Mouse (Mus musculus) frontal cortex, adult 2 months (tissue): ENCODE measurements around the gene Slc35b2. TPM values are rescaled to one million over a fixed set of nuclear protein-coding genes. Genes with fewer than 3 reads are reported as not detected.

Experiments
- polyA plus RNA-seq: library from polyadenylated mRNA; depleted of rRNA; stranded (reverse); fragments of >200 nt; gene quantifications from 2 replicates; pipeline ENCODE4 v1.2.3, GENCODE M21; 2012; rRNA removed

Slc35b2 gene
- polyA plus RNA-seq, 1 experiment: 59.5 TPM

Other genes starting within 250 kb of the Slc35b2 start
- gene Cdc5l, start 130.1 kb upstream of the Slc35b2 start, polyA plus RNA-seq: 30.8 and 33.6 TPM in 2 replicates
- gene Spats1, start 88.5 kb upstream of the Slc35b2 start, polyA plus RNA-seq: 4.4 and 4.9 TPM in 2 replicates
- 27.6 and 29.9 TPM in 2 replicates for gene Aars2, start 57.0 kb upstream of the Slc35b2 start, polyA plus RNA-seq
- 2.0 and 2.1 TPM in 2 replicates for gene Tcte1, start 40.4 kb upstream of the Slc35b2 start, polyA plus RNA-seq
- gene Tmem151b, start 14.2 kb upstream of the Slc35b2 start, polyA plus RNA-seq: 68.7 and 72.1 TPM in 2 replicates
- 1.8 and 2.0 TPM in 2 replicates for gene Nfkbie, start 8.2 kb upstream of the Slc35b2 start, polyA plus RNA-seq
- 952 and 985 TPM in 2 replicates for gene Hsp90ab1, start 9.4 kb downstream of the Slc35b2 start, polyA plus RNA-seq
- 35.4 and 38.9 TPM in 2 replicates for gene Slc29a1, start 35.7 kb downstream of the Slc35b2 start, polyA plus RNA-seq
- gene Mymx, start 38.2 kb downstream of the Slc35b2 start, polyA plus RNA-seq: not detected in 2 replicates
- 0.23 and 0.34 TPM in 2 replicates for gene Capn11, start 95.5 kb downstream of the Slc35b2 start, polyA plus RNA-seq
- 48.4 and 52.8 TPM in 2 replicates for gene Mrpl14, start 122.4 kb downstream of the Slc35b2 start, polyA plus RNA-seq
- 176 and 198 TPM in 2 replicates for gene Tmem63b, start 123.0 kb downstream of the Slc35b2 start, polyA plus RNA-seq
- 0.22 and 0.27 TPM in 2 replicates for gene 1600014C23Rik, start 170.0 kb downstream of the Slc35b2 start, polyA plus RNA-seq